8 mouse cellular contexts compared by ENCODE assay signal in genomic region chr2:38823406-38823805, GRCm38 (mm10).
DNase-seq lines count a peak whose midpoint lies in the region; ATAC-seq and TF ChIP-seq lines count a peak whose summit lies in the region.

No protein-coding gene starts in this region.

- H3K27me3 ChIP-seq in liver, adult 2 months (ENCODE audit: control insufficient read depth, insufficient read depth, low read length): no peaks in the 10 kb centered on the region
- H3K27me3 ChIP-seq in embryonic facial prominence, embryonic 11.5 days (ENCODE audit: control insufficient read depth, insufficient read depth, low read length): no peaks in the 10 kb centered on the region
- no peaks in the 10 kb centered on the region for H3K27me3 ChIP-seq in hindbrain, postnatal 0 days (ENCODE audit: insufficient read depth, low read length)

- peak overlapping the region; percentile 2; the same call in 1 of the 2 replicates for H3K27ac ChIP-seq in liver, adult 2 months (replicated peaks; ENCODE audit: insufficient read depth, low read depth, low read length)
- H3K27ac ChIP-seq in embryonic facial prominence, embryonic 11.5 days (replicated peaks; ENCODE audit: low read depth, low read length): peak overlapping the region; percentile 95
- H3K27ac ChIP-seq in hindbrain, postnatal 0 days: peak overlapping the region; percentile 88

- H3K36me3 ChIP-seq in liver, adult 2 months (ENCODE audit: control insufficient read depth, insufficient read depth, low read length): no peaks in the 10 kb centered on the region
- H3K36me3 ChIP-seq in embryonic facial prominence, embryonic 11.5 days (replicated peaks; ENCODE audit: control insufficient read depth, insufficient read depth, low read depth, low read length): no peaks in the 10 kb centered on the region
- no peaks in the 10 kb centered on the region for H3K36me3 ChIP-seq in hindbrain, postnatal 0 days (ENCODE audit: insufficient read depth, low read length)

- ATAC-seq in embryonic facial prominence, embryonic 11.5 days (replicated peaks; ENCODE audit: insufficient number of reproducible peaks, low FRiP score, low TSS enrichment, low read depth): 0 out of 2 replicates have a peak, but pooled peaks have one; percentile 0
- peak; percentile 31 for ATAC-seq in hindbrain, postnatal 0 days
- peak; percentile 51 for ATAC-seq in megakaryocyte, adult 5-6 weeks (ENCODE audit: poor library complexity, severe bottlenecking)

- no peak overlapping the region for H3K9ac ChIP-seq in liver, adult 2 months (ENCODE audit: low read depth, low read length)
- H3K9ac ChIP-seq in embryonic facial prominence, embryonic 11.5 days (replicated peaks; ENCODE audit: low read length): peak overlapping the region; percentile 87
- H3K9ac ChIP-seq in hindbrain, postnatal 0 days (replicated peaks; ENCODE audit: low read length): peak overlapping the region; percentile 58

- no peaks in the 10 kb centered on the region for H3K9me3 ChIP-seq in embryonic facial prominence, embryonic 11.5 days (replicated peaks; ENCODE audit: control insufficient read depth, low read length)
- no peaks in the 10 kb centered on the region for H3K9me3 ChIP-seq in hindbrain, postnatal 0 days (ENCODE audit: low read length)

- H3K4me3 ChIP-seq in liver, adult 2 months (ENCODE audit: insufficient read depth, low read depth, low read length): peak overlapping the region; percentile 18
- peak overlapping the region; percentile 64 for H3K4me3 ChIP-seq in embryonic facial prominence, embryonic 11.5 days (ENCODE audit: low read depth, low read length)
- peak overlapping the region; percentile 45 for H3K4me3 ChIP-seq in hindbrain, postnatal 0 days (ENCODE audit: low read length)

- DNase-seq in liver, adult 2 months (ENCODE audit: extremely low read depth, low read depth, low spot score): peak; percentile 52
- no peak for DNase-seq in liver
- peak; percentile 66 for DNase-seq in embryonic facial prominence, embryonic 11.5 days (ENCODE audit: low spot score)
- DNase-seq in hindbrain, postnatal 0 days (ENCODE audit: low spot score): peak; percentile 57
- no peak for DNase-seq in T-cell, adult 2 months (ENCODE audit: low spot score)
- DNase-seq in adrenal gland, postnatal 10 days: no peak
- no peak for DNase-seq in frontal cortex, postnatal 25 days (ENCODE audit: low spot score in 2 of 2)

- TF ChIP-seq CTCF in liver, adult 2 months (IDR thresholded peaks at IDR 0.05; ENCODE audit: low read depth, low read length): no peak
- no peak for TF ChIP-seq CTCF in hindbrain, postnatal 0 days (IDR thresholded peaks at IDR 0.05; ENCODE audit: low read depth)

- H3K79me2 ChIP-seq in liver, adult 2 months (ENCODE audit: control insufficient read depth, insufficient read depth, low read length): no peaks in the 10 kb centered on the region; the same call in 1 of the 2 replicates

- H3K4me2 ChIP-seq in embryonic facial prominence, embryonic 11.5 days (ENCODE audit: low read depth, low read length): peak overlapping the region; percentile 57; the same call in 1 of the 2 replicates
- peak overlapping the region; percentile 81 for H3K4me2 ChIP-seq in hindbrain, postnatal 0 days (ENCODE audit: low read depth, low read length)

- WGBS in liver, adult 2 months: 7% methylated on average over 8 of the region's 8 CpGs
- 14% methylated on average over 8 of the region's 8 CpGs for WGBS in embryonic facial prominence, embryonic 11.5 days
- 4% methylated on average over 8 of the region's 8 CpGs for WGBS in hindbrain, postnatal 0 days

- no peak for TF ChIP-seq POLR2A in liver, adult 2 months (IDR thresholded peaks at IDR 0.05; ENCODE audit: extremely low read depth, insufficient read depth, low read length)

- H3K4me1 ChIP-seq in liver, adult 2 months (ENCODE audit: control insufficient read depth, insufficient read depth, low read length): peaks cover 7% of the 10 kb centered on the region
- no peaks in the 10 kb centered on the region for H3K4me1 ChIP-seq in embryonic facial prominence, embryonic 11.5 days (ENCODE audit: control insufficient read depth, insufficient read depth, low read length)
- no peaks in the 10 kb centered on the region for H3K4me1 ChIP-seq in hindbrain, postnatal 0 days (ENCODE audit: insufficient read depth, low read length)

Comparison
In these comparisons a context has a peak if more than half of its experiments do, and no peak if none do; other contexts are left out.
1. DNase-seq: peak in liver, adult 2 months (single experiment), embryonic facial prominence, embryonic 11.5 days (single experiment) and hindbrain, postnatal 0 days (single experiment); none in liver (single experiment), T-cell, adult 2 months (single experiment), adrenal gland, postnatal 10 days (single experiment) and frontal cortex, postnatal 25 days (0 of 2).
2. H3K27ac ChIP-seq: peak in every context shown above with its lines; median percentile 95 in embryonic facial prominence, embryonic 11.5 days; 88 in hindbrain, postnatal 0 days; 2 in liver, adult 2 months.
3. ATAC-seq: peak in every context shown above with its lines; median percentile 51 in megakaryocyte, adult 5-6 weeks; 31 in hindbrain, postnatal 0 days; 0 in embryonic facial prominence, embryonic 11.5 days.
4. Peak in every context shown above with its lines, with median percentiles within 50 percentile points of each other: H3K4me3 ChIP-seq.